Mouse (Mus musculus) embryonic facial prominence, embryonic 14.5 days (tissue): Measurements from ENCODE around the gene Fam19a1. TPM values are rescaled to one million over a fixed set of nuclear protein-coding genes. Genes with fewer than 3 reads are reported as not detected.

Experiments
- ATAC-seq: fragments of 200-750 bp; cut with Nextera tagmentation; 2 replicates; pipeline ENCODE4 v1.8.0; 2017; ENCODE audit warnings: low read depth, moderate number of reproducible peaks, moderate TSS enrichment
- DNase-seq: peaks from one replicate; pipeline ENCODE4 v3.0.0-alpha.2; 2015; ENCODE audit warnings: low spot score
- H3K27ac ChIP-seq: fragments of 300-500 bp; sonication (generic); replicated peaks from 2 replicates; pipeline ENCODE4 v1.5.1; 2014; ENCODE audit warnings: low read depth, mild to moderate bottlenecking, low read length, moderate library complexity
- H3K27me3 ChIP-seq: fragments of 300-500 bp; sonication (generic); replicated peaks from 2 replicates; pipeline ENCODE4 v1.6.1; 2014; ENCODE audit warnings: low read length; ENCODE audit not compliant: control insufficient read depth, insufficient read depth
- H3K36me3 ChIP-seq: fragments of 300-500 bp; sonication (generic); 2 replicates; pipeline ENCODE4 v1.6.1; 2014; ENCODE audit warnings: low read length, mixed read lengths; ENCODE audit not compliant: control insufficient read depth, insufficient read depth
- H3K4me1 ChIP-seq: fragments of 300-500 bp; sonication (generic); 2 replicates; pipeline ENCODE4 v1.6.1; 2014; ENCODE audit warnings: antibody characterized with exemption, low read length; ENCODE audit not compliant: control insufficient read depth, insufficient read depth
- H3K4me2 ChIP-seq: fragments of 300-500 bp; sonication (generic); 2 replicates; pipeline ENCODE4 v1.6.1; 2014; ENCODE audit warnings: low read depth, mild to moderate bottlenecking, low read length, moderate library complexity, mixed read lengths
- H3K4me3 ChIP-seq: fragments of 300-500 bp; sonication (generic); 2 replicates; pipeline ENCODE4 v1.5.1; 2014; ENCODE audit warnings: low read depth, mild to moderate bottlenecking, low read length
- H3K9ac ChIP-seq: fragments of 300-500 bp; sonication (generic); 2 replicates; pipeline ENCODE4 v1.6.1; 2014; ENCODE audit warnings: low read depth, mild to moderate bottlenecking, low read length, moderate library complexity, mixed read lengths
- H3K9me3 ChIP-seq: fragments of 300-500 bp; sonication (generic); 2 replicates; pipeline ENCODE4 v1.6.1; 2016; ENCODE audit warnings: low read length; ENCODE audit not compliant: control insufficient read depth
- WGBS: fragments of 180-500 bp; shearing (Covaris S2); extraction: QIAGEN DNeasy Blood & Tissue Kit; methylation state at CpG from one replicate; pipeline ENCODE4 v1.1.7; 2014; 5-methylcytosine and 5-hydroxymethylcytosine counted together
- polyA plus RNA-seq: library from polyadenylated mRNA; unstranded; fragments of >200 nt; fragmentation: Nextera tagmentation; extraction: Ambion mirVana; gene quantifications from 2 replicates; pipeline ENCODE4 v1.2.1, GENCODE M21; 2014

The Fam19a1 gene
- polyA plus RNA-seq, 1 experiment from 2014 or later = 2.0 TPM

- 59% methylated on average over 3 of the region's 3 CpGs for WGBS
- Histone ChIP-seq H3K27ac (no peak overlapping the region), H3K4me2 (no peak overlapping the region), H3K36me3 (no peaks in the 10 kb centered on the region), H3K4me3 (no peak overlapping the region), H3K27me3 (no peaks in the 10 kb centered on the region), H3K4me1 (no peaks in the 10 kb centered on the region), H3K9me3 (no peaks in the 10 kb centered on the region), H3K9ac (no peak overlapping the region)
- DNase-seq = no peak
- ATAC-seq = no peak
Observed at GRCm38 (mm10) chr6:96432397-96432796, 319.4 kb downstream of the Fam19a1 start.

- Histone ChIP-seq H3K27ac (no peak overlapping the region), H3K27me3 (no peaks in the 10 kb centered on the region), H3K36me3 (no peaks in the 10 kb centered on the region), H3K9me3 (no peaks in the 10 kb centered on the region), H3K4me2 (no peak overlapping the region), H3K9ac (no peak overlapping the region), H3K4me3 (no peak overlapping the region), H3K4me1 (no peaks in the 10 kb centered on the region)
- no peak for ATAC-seq
- WGBS = 93% methylated on average over 1 of the region's 1 CpGs
- DNase-seq = no peak
Observed at GRCm38 (mm10) chr6:96433896-96434295, 320.9 kb downstream of the Fam19a1 start.

GRCm38 (mm10) chr6:96435545-96435944, 322.6 kb downstream of the Fam19a1 start:
- no peak for DNase-seq
- Histone ChIP-seq H3K4me1 (no peaks in the 10 kb centered on the region), H3K36me3 (no peaks in the 10 kb centered on the region), H3K9ac (no peak overlapping the region), H3K27me3 (no peaks in the 10 kb centered on the region), H3K4me3 (no peak overlapping the region), H3K4me2 (no peak overlapping the region), H3K27ac (no peak overlapping the region), H3K9me3 (no peaks in the 10 kb centered on the region)
- ATAC-seq = no peak
- WGBS = 74% methylated on average over 2 of the region's 2 CpGs

GRCm38 (mm10) chr6:96437814-96438213, 324.9 kb downstream of the Fam19a1 start:
- H3K4me1 ChIP-seq = no peaks in the 10 kb centered on the region
- no peak overlapping the region for H3K9ac ChIP-seq
- H3K27me3 ChIP-seq = no peaks in the 10 kb centered on the region
- H3K9me3 ChIP-seq = no peaks in the 10 kb centered on the region
- H3K4me3 ChIP-seq = no peak overlapping the region
- DNase-seq (no peak), ATAC-seq (no peak)
- no peaks in the 10 kb centered on the region for H3K36me3 ChIP-seq
- WGBS = 66% methylated on average over 3 of the region's 3 CpGs
- no peak overlapping the region for H3K4me2 ChIP-seq
- H3K27ac ChIP-seq = no peak overlapping the region

GRCm38 (mm10) chr6:96439419-96439818, 326.5 kb downstream of the Fam19a1 start:
- Histone ChIP-seq H3K36me3 (no peaks in the 10 kb centered on the region), H3K4me2 (no peak overlapping the region), H3K9ac (no peak overlapping the region), H3K27ac (no peak overlapping the region), H3K4me1 (no peaks in the 10 kb centered on the region), H3K27me3 (no peaks in the 10 kb centered on the region), H3K4me3 (no peak overlapping the region), H3K9me3 (no peaks in the 10 kb centered on the region)
- 83% methylated on average over 2 of the region's 2 CpGs for WGBS
- DNase-seq (no peak), ATAC-seq (no peak)

GRCm38 (mm10) chr6:96441971-96442370, 329.0 kb downstream of the Fam19a1 start:
- ATAC-seq (no peak), DNase-seq (no peak)
- H3K36me3 ChIP-seq = no peaks in the 10 kb centered on the region
- 85% methylated on average over 3 of the region's 3 CpGs for WGBS
- no peaks in the 10 kb centered on the region for H3K9me3 ChIP-seq
- H3K4me3 ChIP-seq = no peak overlapping the region
- no peaks in the 10 kb centered on the region for H3K4me1 ChIP-seq
- no peak overlapping the region for H3K27ac ChIP-seq
- H3K27me3 ChIP-seq = no peaks in the 10 kb centered on the region
- H3K9ac ChIP-seq = no peak overlapping the region
- no peak overlapping the region for H3K4me2 ChIP-seq

GRCm38 (mm10) chr6:96447466-96447865, 334.5 kb downstream of the Fam19a1 start:
- ATAC-seq = no peak
- 78% methylated on average over 4 of the region's 4 CpGs for WGBS

GRCm38 (mm10) chr6:96456266-96456665, 343.3 kb downstream of the Fam19a1 start:
- Histone ChIP-seq H3K9me3 (no peaks in the 10 kb centered on the region), H3K4me2 (no peak overlapping the region), H3K27ac (no peak overlapping the region), H3K4me3 (no peak overlapping the region), H3K36me3 (no peaks in the 10 kb centered on the region), H3K27me3 (no peaks in the 10 kb centered on the region), H3K9ac (no peak overlapping the region), H3K4me1 (no peaks in the 10 kb centered on the region)
- no peak for ATAC-seq
- 58% methylated on average over 1 of the region's 1 CpGs for WGBS
- no peak for DNase-seq

More at GRCm38 (mm10) chr6:96447466-96447865, 334.5 kb downstream of the Fam19a1 start:
- no peaks in the 10 kb centered on the region for H3K9me3 ChIP-seq
- H3K9ac ChIP-seq = no peak overlapping the region
- no peak for DNase-seq
- H3K27ac ChIP-seq = no peak overlapping the region
- no peak overlapping the region for H3K4me3 ChIP-seq
- no peaks in the 10 kb centered on the region for H3K36me3 ChIP-seq
- H3K4me1 ChIP-seq = no peaks in the 10 kb centered on the region
- H3K4me2 ChIP-seq = no peak overlapping the region
- no peaks in the 10 kb centered on the region for H3K27me3 ChIP-seq

GRCm38 (mm10) chr6:96457590-96458259, 344.8 kb downstream of the Fam19a1 start:
- 39% methylated on average over 6 of the region's 6 CpGs for WGBS
- Histone ChIP-seq H3K36me3 (no peaks in the 10 kb centered on the region), H3K4me2 (no peak overlapping the region), H3K9me3 (no peaks in the 10 kb centered on the region), H3K4me3 (no peak overlapping the region), H3K9ac (no peak overlapping the region), H3K4me1 (no peaks in the 10 kb centered on the region), H3K27ac (no peak overlapping the region), H3K27me3 (no peaks in the 10 kb centered on the region)
- no peak for ATAC-seq
- peak; percentile 26 for DNase-seq
